Mouse (Mus musculus) gastrocnemius, adult 8-10 months (tissue): ENCODE measurements at regions not wholly inside any gene's neighbourhood (a gene's known extent, or its start where the extent isn't known, plus 50 kb on each side); places are given as distances from the start of the nearest gene placed in this dataset.
"Not testable (repeated sequence)": the region's sequence is repeated elsewhere in the genome, so short reads cannot be mapped to it uniquely, and the experiment has no call there.

ENCODE experiments used
- DNase-seq, 2 experiments: peaks; one replicate each; pipeline ENCODE4 v3.0.0; 2022; ENCODE audit warnings: low spot score in 2 of 2

GRCm38 (mm10) chr16:26860566-26860965 is 130.9 kb downstream of the Gmnc start:
- DNase-seq, result no peak

GRCm38 (mm10) chr16:26849191-26849590 is 142.3 kb downstream of the Gmnc start:
- DNase-seq, result peak in 1 of 2 experiments; percentile 3

DNA sequence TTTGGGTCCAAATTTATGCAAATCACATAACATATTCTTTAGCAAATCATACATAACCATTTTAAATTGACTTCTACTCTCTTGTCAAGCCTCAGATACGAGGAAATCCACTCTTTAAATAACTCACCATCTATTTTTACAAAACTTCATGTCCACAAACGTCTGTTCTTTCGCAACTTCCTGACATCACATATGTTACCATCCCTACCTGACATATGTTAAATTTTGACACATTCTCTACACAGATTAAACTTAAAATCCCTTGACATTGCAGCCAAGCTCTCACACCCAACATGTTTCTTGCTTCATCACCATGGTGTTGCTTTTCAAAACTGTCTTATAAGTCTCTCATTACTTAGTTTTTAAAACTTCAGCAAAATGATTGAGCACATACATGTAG is 164.4 kb downstream of the Gmnc start:
- no peak for DNase-seq

- not testable (repeated sequence) for DNase-seq
Observed at GRCm38 (mm10) chr16:26811201-26811600, 180.3 kb downstream of the Gmnc start.

DNA sequence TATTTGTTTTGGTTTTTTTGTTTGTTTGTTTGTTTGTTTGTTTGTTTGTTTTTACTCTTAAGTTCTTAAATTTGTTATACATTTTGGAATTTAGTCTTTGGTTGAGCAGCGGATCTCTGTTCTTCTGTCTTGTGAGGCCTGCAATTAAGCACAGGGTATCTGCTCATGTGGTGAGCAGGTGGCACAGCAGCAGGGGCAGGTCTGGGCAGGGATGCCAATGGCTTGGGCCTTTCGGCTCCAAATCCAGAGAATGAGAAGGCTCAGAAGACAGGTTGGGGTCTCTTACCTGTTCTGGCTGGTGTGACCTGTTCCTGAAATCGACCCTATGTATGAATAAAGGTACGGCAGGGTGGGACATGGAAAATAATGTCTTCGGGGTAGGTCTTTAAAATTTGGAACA is 186.0 kb downstream of the Gmnc start:
- DNase-seq, result no peak

DNA sequence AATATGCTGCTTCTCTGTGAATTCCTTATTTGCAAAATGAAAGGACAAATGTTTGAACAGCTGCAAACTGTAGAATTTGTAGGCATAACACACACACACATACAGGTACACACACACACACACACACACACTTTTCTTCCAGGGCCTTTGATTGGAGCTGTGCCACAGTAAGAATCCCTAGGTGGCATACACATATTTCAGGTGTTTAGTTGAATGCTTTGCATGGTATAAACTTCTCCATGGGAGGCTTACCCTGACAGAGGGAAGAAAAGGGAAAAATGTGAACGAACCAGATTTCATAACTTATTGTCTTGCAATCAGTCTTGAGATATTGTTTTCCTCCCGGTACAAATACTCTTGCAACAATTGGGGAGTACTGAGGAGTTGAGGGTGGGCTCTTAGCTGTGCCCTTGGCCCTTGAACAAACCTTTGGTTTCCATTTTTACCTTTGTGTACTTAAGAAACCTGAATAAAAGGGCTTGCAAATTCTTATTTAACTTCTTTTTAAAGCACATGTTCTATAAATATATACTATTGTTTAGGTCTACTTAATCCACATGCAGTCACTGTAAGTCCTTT is 204.3 kb downstream of the Gmnc start:
- DNase-seq, result no peak

DNA sequence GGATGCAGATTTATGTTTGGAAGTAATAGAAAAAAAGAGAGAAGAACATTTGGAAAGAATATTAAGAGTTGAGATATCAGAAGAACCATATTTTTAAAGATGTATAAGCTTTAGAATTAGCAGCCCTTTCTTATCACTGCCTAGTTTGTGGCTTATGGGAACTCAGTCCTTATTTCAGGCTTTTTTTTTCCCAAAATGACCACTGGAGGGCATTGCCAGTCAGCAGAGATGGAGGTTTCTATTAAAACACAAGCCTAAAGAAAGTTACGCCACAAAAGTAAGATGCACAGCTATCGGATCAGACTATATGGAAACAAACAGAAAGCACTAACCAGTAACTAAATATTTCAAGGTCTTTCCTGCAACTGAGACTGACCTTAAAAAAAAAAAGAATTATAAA is 200.8 kb downstream of the Il1rap start:
- DNase-seq, result no peak
